Mouse (Mus musculus): ENCODE results near the gene Hs6st1. TPM values are rescaled to one million over a fixed set of nuclear protein-coding genes. Genes with fewer than 3 reads are reported as not detected.

The Hs6st1 gene
- polyA plus RNA-seq, 1 experiment from 2014 or later: 5.7 TPM

DNA sequence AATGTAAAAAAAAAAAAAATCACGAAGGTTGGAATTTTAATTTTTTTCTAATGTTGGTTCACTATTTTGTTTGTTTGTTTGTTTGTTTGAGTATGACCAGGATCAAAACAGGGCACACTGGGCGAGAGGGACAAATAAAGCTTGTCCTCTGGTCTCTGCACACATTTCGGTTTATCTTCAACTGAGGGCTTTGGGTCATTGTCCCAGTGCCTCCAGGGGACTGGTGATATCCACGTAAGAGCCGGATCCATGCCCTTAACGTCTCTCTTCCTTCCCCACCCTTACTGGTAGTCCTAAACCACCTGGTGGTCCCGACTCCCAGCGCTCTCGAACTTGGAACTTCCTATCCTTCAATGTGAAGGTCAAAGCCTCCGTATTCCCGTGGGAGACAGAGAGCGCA, 589 bp upstream of the Hs6st1 start:
- 15% methylated on average over 12 of the region's 12 CpGs for WGBS
- Histone ChIP-seq H3K4me3 (peak overlapping the region; percentile 85), H3K4me1 (peaks cover 76% of the 10 kb centered on the region), H3K9me3 (no peaks in the 10 kb centered on the region), H3K27me3 (ENCODE audit: insufficient read depth, poor library complexity, severe bottlenecking) (peaks cover 8% of the 10 kb centered on the region; the same call in 1 of the 2 replicates), H3K27ac (peak overlapping the region; percentile 90), H3K36me3 (peaks cover 14% of the 10 kb centered on the region)
- no peak for DNase-seq (ENCODE audit: low spot score)

DNA sequence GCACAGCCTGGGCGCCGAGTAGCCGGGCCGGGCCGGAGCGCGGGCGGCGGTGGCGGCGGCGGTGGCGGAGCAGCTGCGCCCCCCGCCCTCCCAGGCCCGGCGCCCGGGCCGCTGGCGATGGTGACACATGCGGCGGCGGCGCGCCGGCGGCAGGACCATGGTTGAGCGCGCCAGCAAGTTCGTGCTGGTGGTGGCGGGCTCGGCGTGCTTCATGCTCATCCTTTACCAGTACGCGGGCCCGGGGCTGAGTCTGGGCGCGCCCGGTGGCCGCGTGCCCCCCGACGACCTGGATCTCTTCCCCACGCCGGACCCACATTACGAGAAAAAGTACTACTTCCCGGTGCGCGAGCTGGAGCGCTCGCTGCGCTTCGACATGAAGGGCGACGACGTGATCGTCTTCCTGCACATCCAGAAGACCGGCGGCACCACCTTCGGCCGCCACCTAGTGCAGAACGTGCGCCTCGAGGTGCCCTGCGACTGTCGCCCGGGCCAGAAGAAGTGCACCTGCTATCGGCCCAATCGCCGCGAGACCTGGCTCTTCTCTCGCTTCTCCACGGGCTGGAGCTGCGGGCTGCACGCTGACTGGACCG, 426 bp downstream of the Hs6st1 start:
- WGBS: 3% methylated on average over 76 of the region's 76 CpGs
- H3K9me3 ChIP-seq: no peaks in the 10 kb centered on the region
- peak overlapping the region; percentile 85 for H3K4me3 ChIP-seq
- H3K4me1 ChIP-seq: peaks cover 81% of the 10 kb centered on the region
- peaks cover 16% of the 10 kb centered on the region for H3K36me3 ChIP-seq
- DNase-seq (ENCODE audit: low spot score): peak; percentile 81
- H3K27me3 ChIP-seq (ENCODE audit: insufficient read depth, poor library complexity, severe bottlenecking): peaks cover 8% of the 10 kb centered on the region; the same call in 1 of the 2 replicates
- peak overlapping the region; percentile 90 for H3K27ac ChIP-seq

DNA sequence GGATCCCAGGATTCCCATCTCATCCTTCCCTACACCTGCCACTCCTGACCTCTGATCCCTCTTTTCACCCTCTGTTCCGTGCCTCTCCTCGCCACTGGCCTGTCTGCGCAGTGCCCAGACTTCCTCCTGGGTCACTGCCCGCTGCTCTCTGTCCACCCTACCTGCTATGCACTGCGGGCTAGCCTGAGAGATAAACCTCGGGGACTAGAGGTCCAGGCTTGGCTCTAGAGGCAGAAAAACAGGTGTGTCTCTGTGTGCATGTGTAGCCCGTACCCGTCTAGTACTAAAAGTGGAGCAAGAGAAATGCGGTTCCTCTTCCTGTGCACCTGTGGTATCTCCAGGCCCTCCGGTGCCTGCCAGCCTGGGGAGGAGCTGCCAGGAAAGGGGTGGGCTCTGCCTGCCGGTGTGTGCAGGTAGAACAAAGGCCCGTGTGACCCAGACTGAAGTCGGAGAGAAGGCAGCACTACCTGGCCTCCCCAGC, 1.1 kb downstream of the Hs6st1 start:
- Histone ChIP-seq H3K4me3 (peak overlapping the region; percentile 85), H3K36me3 (peaks cover 19% of the 10 kb centered on the region), H3K27ac (peak overlapping the region; percentile 90), H3K9me3 (no peaks in the 10 kb centered on the region), H3K27me3 (ENCODE audit: insufficient read depth, poor library complexity, severe bottlenecking) (peaks cover 8% of the 10 kb centered on the region; the same call in 1 of the 2 replicates), H3K4me1 (peaks cover 80% of the 10 kb centered on the region)
- DNase-seq (ENCODE audit: low spot score): peak; percentile 75
- 4% methylated on average over 13 of the region's 13 CpGs for WGBS

DNA sequence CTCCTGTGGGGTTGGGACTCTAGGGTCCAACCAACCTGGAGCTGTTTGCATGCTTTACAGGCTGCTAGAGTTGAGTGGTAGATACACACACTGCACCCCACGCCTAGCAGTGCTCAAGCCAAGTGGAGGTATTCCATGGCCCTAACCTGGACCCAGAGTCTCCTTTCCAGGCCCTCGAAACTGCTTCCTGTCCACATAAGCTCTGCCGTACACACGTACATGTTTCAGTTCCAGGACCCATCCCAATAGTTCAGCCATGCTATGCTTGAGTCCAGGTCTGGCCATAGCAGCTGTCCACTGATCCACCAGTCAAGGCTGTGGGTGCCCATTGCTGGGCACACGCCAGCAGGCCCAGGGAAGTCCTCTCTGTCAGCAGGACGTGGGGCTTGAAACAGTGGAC, 2.0 kb downstream of the Hs6st1 start:
- Histone ChIP-seq H3K27ac (0 out of 2 replicates have a peak overlapping the region, but pooled peaks have one; percentile 90), H3K36me3 (peaks cover 19% of the 10 kb centered on the region), H3K4me1 (peaks cover 78% of the 10 kb centered on the region), H3K9me3 (no peaks in the 10 kb centered on the region), H3K4me3 (peak overlapping the region; percentile 85), H3K27me3 (ENCODE audit: insufficient read depth, poor library complexity, severe bottlenecking) (peaks cover 8% of the 10 kb centered on the region; the same call in 1 of the 2 replicates)
- 64% methylated on average over 6 of the region's 6 CpGs for WGBS
- DNase-seq (ENCODE audit: low spot score): peak; percentile 63

DNA sequence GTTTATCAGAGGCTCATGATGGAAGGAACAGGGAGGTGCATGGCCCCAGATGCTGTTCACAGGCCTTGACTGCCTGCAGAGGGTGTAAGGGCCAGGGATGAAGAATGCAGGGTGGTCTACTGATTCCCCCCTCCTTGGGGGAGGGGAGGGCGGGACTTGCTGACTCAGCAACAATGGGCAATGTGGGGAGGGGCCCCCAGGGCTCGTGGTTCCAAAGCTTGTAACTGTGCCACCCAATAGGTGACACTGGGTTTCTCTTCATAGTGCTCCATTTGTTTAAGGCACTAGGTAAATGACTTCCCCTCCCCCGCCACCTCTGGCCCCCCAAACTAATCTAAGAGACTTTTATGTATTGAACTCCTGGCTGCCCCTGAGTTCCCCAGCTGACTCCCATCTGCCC, 2.5 kb downstream of the Hs6st1 start:
- H3K27me3 ChIP-seq (ENCODE audit: insufficient read depth, poor library complexity, severe bottlenecking): peaks cover 8% of the 10 kb centered on the region; the same call in 1 of the 2 replicates
- H3K4me1 ChIP-seq: peaks cover 73% of the 10 kb centered on the region
- 0 out of 2 replicates have a peak overlapping the region, but pooled peaks have one; percentile 90 for H3K27ac ChIP-seq
- H3K9me3 ChIP-seq: no peaks in the 10 kb centered on the region
- WGBS: 66% methylated on average over 3 of the region's 3 CpGs
- H3K36me3 ChIP-seq: peaks cover 23% of the 10 kb centered on the region
- H3K4me3 ChIP-seq: peak overlapping the region; percentile 85
- peak; percentile 36 for DNase-seq (ENCODE audit: low spot score)

DNA sequence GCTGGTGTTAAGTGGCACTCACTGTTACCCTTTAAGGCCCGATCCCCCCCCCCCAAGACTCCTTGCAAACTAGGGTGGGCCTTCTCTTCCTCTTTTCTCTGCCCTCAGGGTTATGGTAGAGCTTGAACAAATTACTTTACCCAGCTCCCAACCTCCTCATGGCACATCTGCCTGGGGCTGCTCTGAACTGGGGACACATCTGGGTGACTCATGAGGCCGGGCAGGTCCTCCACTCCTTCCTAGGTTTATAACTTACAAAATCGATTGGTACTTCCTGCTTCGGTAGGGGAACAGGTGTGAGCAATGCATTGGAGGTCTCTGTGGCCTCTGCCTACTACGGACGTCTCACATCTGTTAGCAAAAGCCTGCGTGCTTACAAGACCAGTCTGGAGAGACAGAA, 3.0 kb downstream of the Hs6st1 start:
- WGBS: 88% methylated on average over 7 of the region's 7 CpGs
- H3K27ac ChIP-seq: no peak overlapping the region

DNA sequence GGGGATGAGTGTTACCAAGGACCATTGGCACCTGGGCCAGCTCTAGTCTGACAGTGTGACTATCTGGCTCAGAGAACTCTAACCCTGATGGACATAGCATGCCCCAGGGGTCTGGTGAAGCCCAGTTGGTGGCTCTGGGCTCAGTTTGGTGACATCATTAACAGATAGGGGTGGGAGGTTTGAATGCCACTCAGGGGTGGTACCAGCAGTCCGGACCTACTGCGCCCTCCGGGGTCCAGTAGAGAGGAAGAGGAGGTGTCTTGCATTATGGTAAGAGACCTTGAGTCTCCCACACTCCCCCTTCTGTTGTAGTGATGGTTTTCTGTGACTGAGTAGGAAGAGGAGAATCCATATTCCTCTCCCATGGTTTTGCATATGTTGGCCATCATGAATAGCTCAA, 3.4 kb downstream of the Hs6st1 start:
- no peak for DNase-seq (ENCODE audit: low spot score)
- H3K27ac ChIP-seq: no peak overlapping the region
- no peaks in the 10 kb centered on the region for H3K9me3 ChIP-seq
- H3K36me3 ChIP-seq: peaks cover 30% of the 10 kb centered on the region
- peaks cover 78% of the 10 kb centered on the region for H3K4me1 ChIP-seq
- peaks cover 6% of the 10 kb centered on the region; the same call in 1 of the 2 replicates for H3K27me3 ChIP-seq (ENCODE audit: insufficient read depth, poor library complexity, severe bottlenecking)
- 87% methylated on average over 3 of the region's 3 CpGs for WGBS
- peak overlapping the region; percentile 85; the same call in 1 of the 2 replicates for H3K4me3 ChIP-seq

More for the DNA sequence above, 3.0 kb downstream of the Hs6st1 start:
- H3K36me3 ChIP-seq: peaks cover 28% of the 10 kb centered on the region
- peaks cover 76% of the 10 kb centered on the region for H3K4me1 ChIP-seq
- no peak for DNase-seq (ENCODE audit: low spot score)
- no peaks in the 10 kb centered on the region for H3K9me3 ChIP-seq
- peaks cover 8% of the 10 kb centered on the region; the same call in 1 of the 2 replicates for H3K27me3 ChIP-seq (ENCODE audit: insufficient read depth, poor library complexity, severe bottlenecking)
- peak overlapping the region; percentile 85 for H3K4me3 ChIP-seq

DNA sequence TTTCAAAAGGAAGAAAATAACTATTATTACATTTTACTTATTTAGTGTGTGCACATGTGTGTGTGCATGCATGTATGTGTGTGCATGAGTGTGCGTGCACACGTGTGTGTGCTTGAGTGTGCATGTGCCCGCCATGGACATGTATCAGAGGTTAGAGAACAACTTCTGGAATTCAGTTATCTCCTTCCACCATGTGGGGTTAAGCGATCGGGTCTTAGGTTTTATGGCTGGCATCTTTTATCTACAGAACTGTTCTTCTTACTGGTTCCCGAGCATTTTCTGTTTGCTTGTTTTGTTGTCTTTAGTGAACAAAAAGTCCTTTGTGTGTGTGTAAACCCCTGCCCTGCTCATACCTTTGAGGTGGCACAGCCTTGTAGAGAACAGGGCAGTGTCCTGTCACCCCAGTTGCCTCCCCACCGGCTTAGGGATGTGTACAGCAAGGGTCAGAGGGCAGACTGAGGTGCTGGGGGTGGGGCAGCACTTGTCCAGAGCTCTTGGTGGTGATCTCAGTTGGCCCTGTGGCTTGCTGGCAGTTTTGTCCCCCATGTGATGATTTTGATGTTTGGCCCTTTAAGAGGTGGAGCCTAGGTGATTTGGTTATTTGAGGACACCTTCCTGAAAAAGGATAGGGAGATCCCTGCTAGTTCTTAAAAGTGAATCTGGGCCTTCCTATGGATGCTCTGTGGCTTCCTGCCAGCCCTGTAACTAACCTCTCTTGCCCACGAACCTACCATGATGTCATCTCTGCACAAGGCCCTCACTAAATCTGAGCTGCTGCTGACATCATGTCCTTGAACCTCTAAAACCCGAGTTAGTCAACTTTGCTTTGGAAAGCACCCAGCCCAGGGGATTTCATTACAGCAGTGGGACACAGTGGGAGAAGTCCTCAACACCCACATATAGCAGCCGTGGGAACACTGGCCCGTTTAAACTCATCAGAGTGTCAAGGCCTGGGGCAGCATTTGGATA, 4.7 kb downstream of the Hs6st1 start:
- no peak overlapping the region for H3K27ac ChIP-seq
- 65% methylated on average over 11 of the region's 11 CpGs for WGBS

DNA sequence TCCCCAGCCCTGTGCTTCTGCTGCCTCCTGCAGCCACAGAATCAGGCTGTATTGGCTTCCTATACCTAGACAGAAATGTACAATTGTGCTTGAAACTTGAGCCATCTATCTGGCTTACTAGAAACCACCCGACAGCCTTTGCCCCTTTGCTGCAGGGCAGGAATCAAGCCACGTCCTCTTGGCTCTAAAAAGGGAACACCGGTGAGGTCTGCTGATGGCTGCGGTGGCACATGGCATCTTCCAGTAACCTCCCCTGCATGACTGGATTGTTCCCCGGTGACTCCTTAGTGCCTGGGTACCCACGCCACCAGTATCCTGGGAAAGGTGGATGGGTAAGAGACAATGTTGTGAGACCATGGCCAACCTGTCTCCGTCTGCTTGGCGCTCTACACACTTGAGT, 5.4 kb downstream of the Hs6st1 start:
- no peak for DNase-seq (ENCODE audit: low spot score)
- Histone ChIP-seq H3K4me1 (peaks cover 79% of the 10 kb centered on the region), H3K27ac (no peak overlapping the region), H3K27me3 (ENCODE audit: insufficient read depth, poor library complexity, severe bottlenecking) (no peaks in the 10 kb centered on the region), H3K4me3 (no peak overlapping the region), H3K9me3 (no peaks in the 10 kb centered on the region), H3K36me3 (peaks cover 39% of the 10 kb centered on the region)
- 85% methylated on average over 8 of the region's 8 CpGs for WGBS

More for the DNA sequence above, 4.7 kb downstream of the Hs6st1 start:
- no peak overlapping the region for H3K4me3 ChIP-seq
- H3K27me3 ChIP-seq (ENCODE audit: insufficient read depth, poor library complexity, severe bottlenecking): no peaks in the 10 kb centered on the region
- peaks cover 77% of the 10 kb centered on the region for H3K4me1 ChIP-seq
- H3K36me3 ChIP-seq: peaks cover 35% of the 10 kb centered on the region
- DNase-seq (ENCODE audit: low spot score): no peak
- H3K9me3 ChIP-seq: no peaks in the 10 kb centered on the region

DNA sequence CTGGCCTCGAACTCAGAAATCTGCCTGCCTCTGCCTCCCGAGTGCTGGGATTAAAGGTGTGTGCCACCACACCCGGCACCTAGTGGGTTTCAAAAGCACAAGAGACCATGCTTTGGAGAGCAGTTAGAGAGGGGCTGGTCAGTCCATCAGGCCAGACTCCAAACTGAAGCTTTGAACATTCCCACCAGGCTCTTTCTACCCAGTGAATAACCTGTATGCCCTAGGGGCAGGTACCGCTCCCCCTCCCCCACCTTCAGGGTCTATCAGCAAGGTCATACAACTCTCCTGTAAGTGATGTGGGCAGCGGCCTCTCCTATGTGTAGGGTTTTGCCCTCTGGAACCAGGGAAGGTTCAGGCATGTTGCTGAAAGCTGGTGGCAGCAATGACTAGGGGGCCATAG, 6.0 kb downstream of the Hs6st1 start:
- H3K4me1 ChIP-seq: peaks cover 75% of the 10 kb centered on the region
- no peak overlapping the region for H3K4me3 ChIP-seq
- H3K27me3 ChIP-seq (ENCODE audit: insufficient read depth, poor library complexity, severe bottlenecking): no peaks in the 10 kb centered on the region
- peak overlapping the region; percentile 38; the same call in 1 of the 2 replicates for H3K27ac ChIP-seq
- DNase-seq (ENCODE audit: low spot score): no peak
- no peaks in the 10 kb centered on the region for H3K9me3 ChIP-seq
- H3K36me3 ChIP-seq: peaks cover 39% of the 10 kb centered on the region
- WGBS: 91% methylated on average over 5 of the region's 5 CpGs

DNA sequence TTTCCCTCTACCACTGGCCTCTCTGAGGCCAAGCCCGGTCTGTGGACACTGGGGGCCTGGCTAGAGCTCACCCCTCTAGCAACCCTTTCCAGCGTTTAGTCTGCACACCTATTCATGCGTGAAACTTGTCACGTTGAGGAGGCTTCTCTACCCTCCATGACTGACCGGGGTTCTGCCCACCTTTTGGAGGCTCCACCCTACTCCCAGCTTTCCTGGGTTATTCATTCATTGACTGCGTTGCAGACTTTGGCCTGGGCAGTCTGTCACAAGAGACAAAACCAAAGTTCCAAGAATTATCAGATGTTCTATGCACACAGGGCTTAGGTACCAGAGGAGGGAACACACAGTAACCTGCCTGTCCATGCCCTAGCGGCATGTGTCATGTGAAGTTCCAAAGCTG, 6.8 kb downstream of the Hs6st1 start:
- Histone ChIP-seq H3K27me3 (ENCODE audit: insufficient read depth, poor library complexity, severe bottlenecking) (no peaks in the 10 kb centered on the region), H3K4me3 (no peak overlapping the region), H3K36me3 (peaks cover 39% of the 10 kb centered on the region), H3K27ac (no peak overlapping the region), H3K4me1 (peaks cover 73% of the 10 kb centered on the region), H3K9me3 (no peaks in the 10 kb centered on the region)
- no peak for DNase-seq (ENCODE audit: low spot score)
- whole genome bisulfite sequencing: 91% methylated on average over 7 of the region's 7 CpGs

DNA sequence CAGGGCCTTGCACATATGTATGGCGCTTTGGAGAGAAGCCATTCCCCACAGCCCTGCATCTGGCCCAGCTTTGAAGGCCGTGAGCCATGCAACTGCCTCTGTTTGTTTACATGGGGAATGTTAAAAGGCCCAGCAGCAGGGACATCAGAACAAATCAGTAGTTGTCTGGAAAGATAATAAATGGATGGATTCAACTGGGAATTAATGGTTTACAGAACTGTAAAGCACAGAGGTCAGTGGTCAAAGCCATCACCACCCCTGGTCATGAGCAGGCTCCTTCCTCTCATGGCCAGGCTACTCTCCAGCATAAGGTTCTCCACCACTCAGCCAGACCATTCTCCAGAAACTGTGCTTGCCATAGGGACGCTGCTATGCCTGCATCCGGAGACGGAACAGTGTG, 7.5 kb downstream of the Hs6st1 start:
- Histone ChIP-seq H3K27ac (no peak overlapping the region), H3K4me3 (no peak overlapping the region), H3K4me1 (peaks cover 66% of the 10 kb centered on the region), H3K27me3 (ENCODE audit: insufficient read depth, poor library complexity, severe bottlenecking) (no peaks in the 10 kb centered on the region), H3K36me3 (peaks cover 44% of the 10 kb centered on the region), H3K9me3 (no peaks in the 10 kb centered on the region)
- no peak for DNase-seq (ENCODE audit: low spot score)
- 84% methylated on average over 5 of the region's 5 CpGs for WGBS

DNA sequence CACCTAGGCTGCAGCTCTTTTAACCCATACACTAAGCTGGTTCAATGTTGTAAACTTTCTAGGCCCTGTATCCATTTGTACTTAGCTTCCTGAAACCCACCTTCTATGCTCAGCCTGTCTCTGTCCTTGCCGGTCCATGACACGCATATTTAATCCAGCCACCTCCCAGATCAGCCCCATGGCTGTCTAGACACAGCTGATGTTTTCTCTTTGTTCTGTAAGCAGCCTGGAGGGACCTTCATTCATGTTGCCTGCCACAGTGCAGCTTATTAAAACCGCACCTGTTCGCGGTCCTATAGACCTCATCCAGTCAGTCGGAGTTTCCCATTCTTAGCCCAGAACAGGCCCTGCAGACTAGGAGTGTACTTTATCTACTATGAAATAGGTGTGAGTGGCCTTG, 8.9 kb downstream of the Hs6st1 start:
- WGBS: 92% methylated on average over 6 of the region's 6 CpGs
- H3K4me1 ChIP-seq: peaks cover 59% of the 10 kb centered on the region

More for the DNA sequence above, 8.9 kb downstream of the Hs6st1 start:
- DNase-seq (ENCODE audit: low spot score): no peak
- Histone ChIP-seq H3K27ac (no peak overlapping the region), H3K4me3 (no peak overlapping the region), H3K9me3 (no peaks in the 10 kb centered on the region), H3K36me3 (peaks cover 39% of the 10 kb centered on the region), H3K27me3 (ENCODE audit: insufficient read depth, poor library complexity, severe bottlenecking) (no peaks in the 10 kb centered on the region)

Data from heart, embryonic 10.5 days (tissue).